Mouse (Mus musculus): ENCODE measurements around the gene Fgfr2.
A peak's percentile ranks its signal among the peaks of the same experiment; 100 is the strongest.

Fgfr2 gene

DNA sequence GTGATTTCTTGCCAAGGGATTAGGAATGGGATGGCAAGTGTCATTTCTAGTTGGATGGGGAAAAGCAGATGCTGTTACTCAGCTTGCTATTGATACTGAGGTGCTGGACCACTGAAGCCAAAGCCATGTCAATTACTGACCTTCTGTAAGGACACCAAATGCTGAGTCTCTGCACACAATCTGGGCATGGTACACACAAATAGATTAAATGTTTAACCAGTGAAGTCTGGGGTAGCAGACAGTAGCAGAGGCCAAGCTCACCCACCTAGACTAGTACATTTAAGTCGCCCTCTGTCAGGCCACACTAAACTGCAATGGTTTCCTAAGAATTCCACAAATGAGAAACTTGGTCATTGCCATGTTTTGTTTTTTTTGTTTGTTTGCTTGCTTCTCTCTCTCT is 794.5 kb downstream of the Fgfr2 start:
- no peak for DNase-seq (ENCODE audit: low read depth)

DNA sequence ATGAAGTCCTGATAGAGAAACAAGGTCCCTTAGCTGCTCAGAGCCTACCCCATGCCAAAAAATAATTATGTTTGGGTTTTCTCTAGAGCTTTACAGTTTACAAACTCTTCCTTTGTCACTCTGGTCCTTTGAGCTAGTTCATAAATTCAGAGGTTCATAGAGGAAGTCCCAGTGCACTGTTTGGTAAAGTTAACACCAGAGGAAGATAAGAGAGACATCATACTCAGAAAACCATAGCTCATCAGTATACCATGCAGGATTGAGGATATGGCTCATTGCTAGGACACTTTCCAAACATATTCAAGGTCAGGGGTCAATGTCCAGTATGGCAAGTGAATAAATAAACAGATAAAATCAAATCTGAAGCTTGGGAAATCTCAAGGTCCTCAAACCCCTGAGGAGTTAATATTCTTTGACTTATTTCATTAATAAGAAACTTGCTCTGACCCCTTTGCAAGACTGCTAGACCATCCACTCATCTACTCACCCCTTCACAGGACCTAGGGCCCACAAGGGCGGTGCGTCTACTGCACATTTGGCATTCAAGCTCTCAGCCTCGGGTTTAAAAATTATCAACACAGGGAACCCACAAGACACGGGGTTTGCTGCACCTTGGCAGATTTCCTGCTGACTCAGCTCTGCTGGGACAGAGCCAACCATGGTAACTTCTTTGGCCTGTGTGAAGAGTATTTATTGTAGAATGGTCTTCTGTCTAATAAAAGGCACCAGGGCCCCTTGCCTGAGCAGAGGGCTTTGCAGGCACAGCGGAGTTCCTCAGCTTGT is 797.4 kb downstream of the Fgfr2 start:
- DNase-seq (ENCODE audit: low read depth): no peak

DNA sequence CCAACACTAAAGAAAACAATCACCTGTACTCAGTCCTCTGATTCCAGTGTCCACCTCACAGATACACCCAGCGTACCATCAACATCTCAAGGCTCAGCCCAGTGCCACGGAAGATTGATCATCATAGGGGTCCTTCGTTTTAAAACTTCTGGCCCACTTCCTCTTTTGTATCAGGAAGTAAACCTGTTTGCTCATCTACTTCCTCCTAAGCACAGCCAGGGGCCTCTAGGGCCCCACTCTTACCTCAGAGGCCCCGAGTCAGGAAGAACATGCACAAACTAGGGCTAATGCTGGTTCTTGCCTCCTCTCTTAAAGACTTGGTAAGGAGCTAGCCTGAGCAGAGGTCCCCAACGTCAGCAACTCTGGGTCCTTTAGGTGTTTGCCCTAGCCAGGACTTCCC is 799.7 kb downstream of the Fgfr2 start:
- peak; percentile 42 for DNase-seq (ENCODE audit: low read depth)

DNA sequence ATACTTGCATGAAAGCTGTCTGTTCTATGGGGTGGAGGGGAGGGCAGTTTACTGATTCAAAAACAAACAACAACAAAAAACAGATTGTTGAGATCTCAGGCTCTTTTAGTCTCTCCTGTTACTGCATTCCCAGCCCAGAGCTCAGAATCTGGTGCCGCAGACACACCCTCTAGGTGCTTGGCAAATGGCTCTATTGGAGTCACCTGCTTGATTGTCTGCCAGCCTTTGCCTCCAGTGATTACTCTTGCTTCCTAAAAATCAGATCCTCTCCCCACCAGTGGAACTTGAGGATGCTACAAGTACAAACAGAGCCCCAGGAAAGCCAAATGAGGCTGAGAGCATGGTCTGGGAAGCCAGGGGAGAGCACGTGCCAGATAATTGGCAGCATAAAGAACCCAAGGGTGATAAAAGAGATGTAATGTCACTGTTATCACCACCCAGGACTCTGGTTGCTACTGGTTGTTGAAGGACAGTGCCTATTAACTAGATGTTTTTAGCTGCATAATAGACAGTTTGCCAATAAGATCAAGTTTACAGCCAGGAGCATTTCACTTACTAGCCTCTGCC is 801.7 kb downstream of the Fgfr2 start:
- DNase-seq (ENCODE audit: low read depth): no peak

- peak; percentile 80 for DNase-seq (ENCODE audit: low read depth)
These were observed 806.1 kb downstream of the Fgfr2 start, which contains the start of gene Chst15 for GRCm38 (mm10) chr7:132317036-132317541. Chst15 (minus strand) TSS chr7:132317228.

DNA sequence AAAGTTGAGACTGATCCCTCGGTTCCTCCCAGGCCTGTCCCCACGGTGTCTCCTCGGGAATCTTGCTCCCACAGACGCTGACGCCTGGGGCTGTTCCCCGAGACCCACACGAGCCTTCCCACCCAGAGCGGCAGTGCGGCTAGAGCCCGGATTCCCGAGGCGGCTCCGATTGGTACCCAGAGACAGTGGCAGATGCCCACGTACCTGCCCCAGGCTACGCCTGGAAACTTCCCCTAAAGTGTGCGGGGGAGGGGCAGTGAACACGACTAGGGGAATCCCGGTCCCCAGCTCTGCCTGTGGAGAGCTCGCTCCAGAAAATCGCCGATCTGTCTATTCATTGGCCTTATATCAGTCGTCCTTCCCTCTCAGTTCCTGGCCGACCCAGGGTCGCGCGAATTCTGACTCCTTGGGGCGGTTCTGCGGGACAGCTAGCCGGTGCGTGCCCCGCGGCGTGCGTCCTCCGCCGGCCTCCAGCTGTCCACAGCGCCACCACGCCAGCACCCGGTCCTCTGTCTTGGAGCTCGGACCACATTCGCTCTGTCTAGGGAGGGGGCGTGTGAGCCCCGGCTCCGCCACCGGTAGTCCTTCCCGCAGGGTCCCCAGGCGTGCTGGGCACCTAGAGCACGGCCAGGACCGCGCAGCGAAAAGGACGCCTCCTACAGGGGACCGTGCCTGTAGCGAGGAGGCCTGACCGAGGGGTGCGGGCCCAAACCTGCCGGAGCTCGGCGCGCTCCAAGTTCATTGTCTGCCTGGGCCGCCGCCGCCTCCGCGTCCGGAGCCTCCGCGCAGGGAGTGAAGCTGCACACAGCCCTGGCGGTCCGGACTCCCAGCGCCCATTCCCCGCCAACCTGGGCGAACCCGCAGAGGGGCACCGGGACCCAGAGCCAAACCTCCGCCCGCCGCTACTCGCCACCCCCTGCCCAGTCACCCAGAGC is 806.8 kb downstream of the Fgfr2 start:
- peak; percentile 82 for DNase-seq (ENCODE audit: low read depth)

DNA sequence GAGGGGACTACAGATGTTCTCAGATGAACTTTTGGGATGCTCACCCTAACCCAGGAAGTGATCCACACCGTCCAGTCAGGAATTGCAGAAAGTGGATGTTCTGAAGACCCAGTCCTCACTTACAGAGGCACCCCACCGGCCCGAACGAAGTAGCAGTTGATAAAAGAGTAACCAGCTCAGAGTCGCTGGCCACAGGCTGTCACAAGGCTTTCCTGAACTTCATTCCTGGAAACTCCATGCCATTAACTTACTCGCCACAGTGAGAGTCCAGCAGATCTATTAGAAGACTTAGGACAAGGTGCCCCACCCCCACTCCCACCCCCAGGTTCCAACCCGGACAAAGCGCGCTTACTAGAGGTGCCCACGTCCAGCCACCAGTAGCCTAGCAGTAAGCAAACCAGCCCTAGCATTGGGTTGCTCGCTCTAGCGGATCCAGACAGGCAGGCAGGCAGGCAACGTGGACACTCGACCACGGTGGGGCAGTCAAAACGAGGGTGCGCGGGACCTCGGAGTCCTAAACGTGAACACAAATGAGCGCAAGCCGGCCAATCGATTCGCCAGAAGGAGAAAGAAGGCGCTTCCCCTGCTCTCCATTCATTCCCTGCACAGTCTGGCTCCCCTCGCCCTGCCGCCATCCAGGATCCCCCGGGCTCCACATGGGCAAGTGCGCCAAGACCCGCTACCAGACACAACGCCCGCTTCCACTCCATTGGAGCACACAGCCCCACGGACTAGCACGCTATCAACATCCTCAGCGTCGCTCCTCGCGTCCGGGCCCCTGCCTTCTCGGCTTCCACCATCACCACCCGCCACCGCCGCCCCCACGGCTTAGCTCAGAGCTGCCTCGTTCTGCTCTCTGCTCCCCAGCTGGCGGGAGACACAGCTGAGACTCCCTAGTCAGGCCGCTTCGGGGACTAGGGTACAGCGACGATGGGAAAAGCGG is 807.7 kb downstream of the Fgfr2 start:
- peak; percentile 69 for DNase-seq (ENCODE audit: low read depth)

DNA sequence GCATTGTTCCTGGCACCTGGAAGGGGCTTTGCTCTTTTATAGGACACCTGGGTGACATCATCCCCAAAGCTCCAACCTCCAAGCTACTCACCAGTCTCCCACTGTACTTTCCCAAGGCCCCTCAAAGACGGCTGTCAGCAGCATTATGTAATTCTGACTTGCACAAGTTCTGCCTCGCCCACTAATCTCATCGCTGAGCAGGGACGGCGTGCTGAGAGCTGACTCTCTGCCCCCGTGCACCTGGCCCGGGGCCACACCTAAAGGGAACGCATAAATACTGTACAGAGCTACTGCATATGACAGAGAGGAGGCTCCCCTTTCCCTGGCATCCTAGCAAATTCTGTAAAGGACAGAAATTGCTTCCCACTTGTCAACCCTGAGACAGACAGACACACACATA is 810.8 kb downstream of the Fgfr2 start:
- DNase-seq (ENCODE audit: low read depth): no peak

DNA sequence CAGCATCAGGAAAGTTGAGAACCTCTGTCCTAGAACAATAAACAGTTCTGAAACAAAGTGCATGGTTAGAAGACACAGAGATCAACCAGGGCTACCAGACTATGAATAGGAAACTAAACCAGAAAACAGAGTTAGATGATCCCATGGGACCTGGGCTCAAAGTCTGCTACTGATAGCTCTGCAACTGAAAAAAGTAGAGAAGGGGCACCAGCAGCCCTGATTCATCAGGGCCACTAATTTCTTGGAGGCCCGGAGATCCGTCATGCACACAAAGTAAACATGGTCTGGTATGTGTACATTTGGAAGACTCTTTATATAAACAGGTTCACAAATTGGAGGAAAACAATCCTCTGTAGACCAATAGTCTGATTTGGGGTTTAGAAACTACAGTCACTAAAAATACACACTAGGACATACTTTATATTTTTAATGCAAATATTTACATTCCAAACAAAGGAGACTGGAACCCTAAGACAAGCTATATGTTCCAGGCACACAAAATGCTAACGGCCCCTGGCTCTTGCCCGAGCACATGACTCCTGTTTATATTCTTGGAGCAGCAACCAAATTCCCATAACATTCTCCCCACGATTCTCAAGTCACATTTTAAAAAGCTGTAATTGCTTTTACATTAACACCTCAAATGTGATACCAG is 814.5 kb downstream of the Fgfr2 start:
- no peak for DNase-seq (ENCODE audit: low read depth)

- no peak for DNase-seq (ENCODE audit: low read depth)
These were observed 815.4 kb downstream of the Fgfr2 start for GRCm38 (mm10) chr7:132307722-132308271.

GRCm38 (mm10) chr7:132306671-132307412 is 816.3 kb downstream of the Fgfr2 start:
- no peak for DNase-seq (ENCODE audit: low read depth)

- no peak for DNase-seq (ENCODE audit: low read depth)
These were observed 817.4 kb downstream of the Fgfr2 start for GRCm38 (mm10) chr7:132305492-132306375.

- peak; percentile 41 for DNase-seq (ENCODE audit: low read depth)
These were observed 818.6 kb downstream of the Fgfr2 start for GRCm38 (mm10) chr7:132304424-132305085.

DNA sequence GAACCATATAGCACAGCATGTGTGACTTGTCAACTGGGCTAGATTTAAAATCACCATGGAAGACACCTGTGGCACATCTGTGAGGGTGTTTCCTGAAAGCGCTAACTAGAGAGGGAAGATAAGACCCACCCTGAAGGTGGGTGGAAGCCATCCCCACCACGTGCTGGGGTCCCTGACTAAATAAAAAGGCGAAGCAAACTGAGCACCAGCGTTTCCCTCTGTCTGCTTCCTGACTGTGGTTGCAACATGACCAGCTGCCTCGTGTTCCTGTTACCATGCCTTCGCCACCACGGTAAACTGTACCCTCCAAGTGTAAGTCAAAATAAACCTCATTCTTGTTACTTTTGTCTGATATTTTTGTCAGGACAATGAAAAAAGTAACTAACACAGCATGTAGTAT is 819.2 kb downstream of the Fgfr2 start:
- peak; percentile 37 for DNase-seq (ENCODE audit: low read depth)

DNA sequence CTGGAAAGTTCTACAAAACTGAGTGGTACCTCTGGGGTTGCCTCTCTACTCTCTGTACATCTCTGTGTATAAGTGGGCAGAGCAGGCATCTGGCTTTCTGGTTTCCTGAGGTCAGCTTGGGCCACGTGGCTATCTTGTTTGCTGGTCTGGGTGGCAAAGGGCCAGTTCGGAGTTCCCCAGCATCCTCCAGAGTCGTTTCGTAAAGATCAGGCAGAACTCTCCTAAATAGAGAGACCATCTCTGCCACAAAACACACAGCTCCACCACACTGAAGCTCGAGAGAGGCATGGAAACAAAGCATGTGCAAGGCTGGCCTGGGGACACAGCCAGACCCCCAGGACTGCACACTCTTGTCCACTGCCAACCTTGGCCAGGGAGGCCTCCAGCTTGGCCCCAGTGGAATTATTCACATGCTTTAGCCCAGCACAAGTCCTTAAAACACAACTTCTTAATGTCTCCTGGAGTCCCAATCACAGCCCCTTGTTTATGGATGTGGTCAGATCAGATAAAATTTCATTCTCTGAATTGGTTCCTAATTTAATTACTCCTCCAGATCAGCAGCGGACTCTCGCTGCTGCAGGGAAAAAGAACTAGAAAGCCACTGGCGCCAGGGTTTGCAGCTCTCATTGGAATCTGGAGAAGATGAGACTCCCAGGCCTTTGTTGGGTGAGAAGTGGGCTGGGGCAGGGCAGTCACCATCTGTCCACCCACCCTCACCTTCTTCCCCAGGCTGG is 820.5 kb downstream of the Fgfr2 start:
- DNase-seq (ENCODE audit: low read depth): no peak

DNA sequence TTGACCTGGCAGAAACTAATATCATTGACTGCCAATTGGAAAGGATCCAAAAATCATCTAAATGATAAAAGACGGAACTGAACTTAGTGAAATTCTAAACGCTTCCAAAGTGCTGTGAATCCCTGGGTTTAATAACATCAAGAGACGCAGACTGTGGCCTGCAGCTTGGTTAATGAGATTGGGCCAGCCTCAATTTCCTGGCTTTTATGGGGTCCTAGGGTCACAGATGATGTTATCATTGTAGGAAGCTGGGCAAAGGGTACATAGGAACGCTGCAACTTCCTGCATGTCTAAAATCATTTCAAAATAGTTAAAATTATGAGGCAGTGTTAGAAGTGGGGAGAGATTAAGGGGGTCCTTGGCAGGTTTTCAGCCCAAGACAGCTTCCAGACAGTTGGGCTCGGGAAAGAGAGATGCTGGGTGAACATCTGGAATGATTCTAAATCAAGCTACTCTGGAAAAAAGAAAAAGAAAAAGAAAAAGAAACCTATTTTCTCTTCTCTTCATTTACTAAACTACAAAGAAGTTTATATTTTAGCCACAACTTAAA is 823.4 kb downstream of the Fgfr2 start:
- DNase-seq (ENCODE audit: low read depth): no peak

- DNase-seq (ENCODE audit: low read depth): no peak
These were observed 824.6 kb downstream of the Fgfr2 start for GRCm38 (mm10) chr7:132298412-132298990.
